Mouse (Mus musculus) ES-E14 (cell line): ENCODE data around the gene Mdk.

Experiments used
- CHD2 ChIP-seq: IDR thresholded peaks from 2 replicates; pipeline ENCODE4 v1.6.1; 2014; ENCODE audit warnings: mild to moderate bottlenecking, low read depth, low read length, inconsistent platforms
- MAFK ChIP-seq: IDR thresholded peaks from 2 replicates; pipeline ENCODE4 v1.6.1; 2014; ENCODE audit warnings: mild to moderate bottlenecking, low read depth, low read length, inconsistent platforms; ENCODE audit not compliant: insufficient read depth
- ZC3H11A ChIP-seq: IDR thresholded peaks from 2 replicates; pipeline ENCODE4 v1.6.1; 2012; ENCODE audit warnings: low read depth, mild to moderate bottlenecking, inconsistent platforms, low read length, borderline replicate concordance
- ZNF384 ChIP-seq: IDR thresholded peaks from 2 replicates; pipeline ENCODE4 v1.6.1; 2012; ENCODE audit warnings: low read depth, low read length, inconsistent platforms

GRCm38 (mm10) chr2:91966367-91966766 lies 34.3 kb upstream of the Mdk start:
- TF ChIP-seq ZC3H11A (no peak), CHD2 (no peak), ZNF384 (no peak), MAFK (no peak)
